Mouse (Mus musculus): ENCODE measurements around the gene Mras.

Mras gene

GRCm38 (mm10) chr9:99355971-99356370 lies 81.2 kb downstream of the Mras start:
- DNase-seq: no peak

- DNase-seq: no peak
Measured at GRCm38 (mm10) chr9:99354796-99355195, 82.4 kb downstream of the Mras start.

GRCm38 (mm10) chr9:99353390-99353789 lies 83.8 kb downstream of the Mras start:
- DNase-seq: no peak

GRCm38 (mm10) chr9:99352964-99353363 lies 84.2 kb downstream of the Mras start:
- DNase-seq: no peak

GRCm38 (mm10) chr9:99345351-99345792 lies 91.8 kb downstream of the Mras start:
- no peak for DNase-seq

GRCm38 (mm10) chr9:99341600-99341999 lies 95.6 kb downstream of the Mras start:
- DNase-seq: no peak

- DNase-seq: no peak
Measured at GRCm38 (mm10) chr9:99340126-99340525, 97.1 kb downstream of the Mras start.

GRCm38 (mm10) chr9:99339182-99339581 lies 98.0 kb downstream of the Mras start:
- DNase-seq: no peak

GRCm38 (mm10) chr9:99338293-99338692 lies 98.9 kb downstream of the Mras start:
- DNase-seq: no peak

- no peak for DNase-seq
Measured at GRCm38 (mm10) chr9:99336538-99336937, 100.6 kb downstream of the Mras start.

Data from kidney, postnatal 14 days (tissue).